Mouse (Mus musculus): ENCODE data around the gene Fam234a. TPM values are rescaled to one million over a fixed set of nuclear protein-coding genes. Genes with fewer than 3 reads are reported as not detected.

The Fam234a gene
- 19.5 TPM for polyA plus RNA-seq (2017; shearing (Covaris generic))

DNA sequence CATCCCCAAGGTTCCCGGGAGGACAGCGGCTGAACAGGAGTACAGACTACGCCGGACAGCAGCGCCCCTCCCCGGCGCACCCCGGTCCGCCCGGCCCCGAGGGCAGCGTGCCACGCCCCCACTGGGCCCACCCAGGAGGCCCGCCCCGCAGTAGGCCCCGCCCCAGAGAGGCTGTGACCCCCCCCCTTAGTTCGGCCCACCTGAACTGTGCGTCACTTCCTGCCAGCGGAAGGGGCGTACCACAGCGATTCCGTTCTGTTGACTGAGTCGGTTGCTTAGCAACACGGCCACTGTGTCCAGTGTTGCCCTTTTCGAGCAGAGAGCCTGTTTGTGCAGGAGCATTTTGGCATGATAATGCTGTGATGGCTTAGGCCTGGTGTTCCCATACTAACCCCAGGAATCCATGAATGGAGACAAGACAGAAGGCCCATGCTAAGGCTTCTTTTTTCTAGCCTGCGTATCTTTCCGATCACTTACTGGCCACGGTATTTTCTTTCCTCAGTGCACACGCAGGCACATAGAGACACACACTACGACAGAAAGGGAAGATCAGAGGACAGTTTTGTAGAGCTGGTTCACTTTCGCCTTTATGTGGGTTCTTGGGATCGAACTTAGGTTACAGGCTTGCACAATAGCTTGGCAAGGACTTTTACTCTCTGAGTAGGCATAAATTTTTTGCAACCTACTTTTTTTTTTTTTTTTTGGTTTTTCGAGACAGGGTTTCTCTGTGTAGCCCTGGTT lies at the start of gene Fam234a:
Fam234a (minus strand) TSS at position 142 of the 741 bp plus-strand sequence.

GRCm38 (mm10) chr17:26252539-26253251 lies 8.7 kb upstream of the Fam234a start, which contains the start of gene Luc7l:
Luc7l (plus strand) TSS chr17:26252896.

DNA sequence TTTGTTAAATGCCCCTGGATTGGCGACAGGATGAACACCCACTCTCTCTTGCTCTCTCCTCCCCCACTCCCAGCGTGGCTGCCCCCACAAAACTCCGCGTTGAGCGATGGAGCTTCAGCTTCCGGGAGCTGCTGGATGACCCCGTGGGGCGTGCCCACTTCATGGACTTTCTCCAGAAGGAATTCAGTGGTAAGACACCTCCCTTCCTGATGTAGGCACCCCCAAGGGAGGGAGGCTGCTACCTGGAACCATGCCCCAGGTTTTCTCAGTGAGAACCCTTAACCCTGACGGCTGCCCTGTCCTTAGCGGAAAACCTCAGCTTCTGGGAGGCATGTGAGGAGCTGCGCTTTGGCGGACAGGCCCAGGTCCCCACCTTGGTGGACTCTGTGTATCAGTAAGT lies 36.4 kb downstream of the Fam234a start, which contains the start of gene Arhgdig:
Arhgdig (minus strand) TSS at position 101 of the 400 bp plus-strand sequence.

GRCm38 (mm10) chr17:26202737-26203136 lies 41.3 kb downstream of the Fam234a start, which contains the start of gene Rgs11:
Rgs11 (plus strand) TSS chr17:26202951.

GRCm38 (mm10) chr17:26198892-26199291 lies 45.1 kb downstream of the Fam234a start, which contains the start of gene Pdia2:
Pdia2 (minus strand) TSS chr17:26199087.

Other genes starting within 250 kb of the Fam234a start
- gene Rab11fip3, start 174.7 kb downstream of the Fam234a start, polyA plus RNA-seq (2017; shearing (Covaris generic)) = 13.5 TPM
- 30.0 TPM for gene Decr2, start 153.9 kb downstream of the Fam234a start, polyA plus RNA-seq (2017; shearing (Covaris generic))
- 3.3 TPM for gene Nme4, start 148.6 kb downstream of the Fam234a start, polyA plus RNA-seq (2017; shearing (Covaris generic))
- gene Tmem8, start 130.9 kb downstream of the Fam234a start, polyA plus RNA-seq (2017; shearing (Covaris generic)) = 27.9 TPM
- 76.8 TPM for gene Mrpl28, start 120.7 kb downstream of the Fam234a start, polyA plus RNA-seq (2017; shearing (Covaris generic))
- gene Axin1, start 105.6 kb downstream of the Fam234a start, polyA plus RNA-seq (2017; shearing (Covaris generic)) = 100 TPM
- 0.25 TPM for gene Pdia2, start 45.2 kb downstream of the Fam234a start, polyA plus RNA-seq (2017; shearing (Covaris generic))
- gene Rgs11, start 41.3 kb downstream of the Fam234a start, polyA plus RNA-seq (2017; shearing (Covaris generic)) = 13.5 TPM
- 0.51 TPM for gene Arhgdig, start 36.5 kb downstream of the Fam234a start, polyA plus RNA-seq (2017; shearing (Covaris generic))
- 102 TPM for gene Luc7l, start 8.7 kb upstream of the Fam234a start, polyA plus RNA-seq (2017; shearing (Covaris generic))
- gene Neurl1b, start 170.6 kb upstream of the Fam234a start, polyA plus RNA-seq (2017; shearing (Covaris generic)) = 0.04 TPM

Data from CD4-positive, CD25-positive, alpha-beta regulatory T cell (primary cell).